Mouse (Mus musculus) CH12.LX (cell line): Measurements from ENCODE around the gene Lrrc46. TPM values are rescaled to one million over a fixed set of nuclear protein-coding genes. Genes with fewer than 3 reads are reported as not detected.

Experiments
- DNase-seq: peaks from one replicate; pipeline ENCODE4 v3.0.0-alpha.2; 2013; ENCODE audit errors: extremely low read depth
- H3K27ac ChIP-seq: 2 replicates; pipeline ENCODE4 v1.5.1; 2012; ENCODE audit warnings: low read depth, mild to moderate bottlenecking, control low read depth, moderate library complexity; ENCODE audit not compliant: insufficient read depth
- H3K27me3 ChIP-seq: replicated peaks from 2 replicates; pipeline ENCODE3; 2012; ENCODE audit warnings: inconsistent platforms
- H3K36me3 ChIP-seq, 2 experiments: replicated peaks in 1 of 2; 2 replicates each; pipeline versions ENCODE3 to v1.6.1; 2012; ENCODE audit warnings: inconsistent platforms in 1 of 2, low read length in 1 of 2, mild to moderate bottlenecking in 1 of 2, mixed read lengths in 1 of 2, moderate library complexity in 1 of 2; ENCODE audit not compliant: control insufficient read depth in 1 of 2, insufficient read depth in 1 of 2
- H3K4me1 ChIP-seq, 2 experiments: 2 replicates each; pipeline ENCODE4 v1.6.1; 2012; ENCODE audit warnings: inconsistent platforms in 1 of 2, moderate library complexity in 1 of 2; ENCODE audit not compliant: insufficient read depth in 2 of 2, control insufficient read depth in 1 of 2
- H3K4me2 ChIP-seq: 2 replicates; pipeline ENCODE4 v1.6.1; 2012; ENCODE audit warnings: low read depth, mild to moderate bottlenecking, control low read depth; ENCODE audit not compliant: poor library complexity, insufficient read depth, severe bottlenecking
- H3K4me3 ChIP-seq, 3 experiments: fragments of 150-350 bp in 1 of 3; sonication (generic) in 1 of 3; replicated peaks in 1 of 3; 2 replicates each; pipeline versions ENCODE3 to v1.5.1; 2011 to 2012; ENCODE audit warnings: low read depth in 2 of 3, low read length in 2 of 3, mild to moderate bottlenecking in 2 of 3, moderate library complexity in 2 of 3, control low read depth in 1 of 3, improper control_type of control experiment in 1 of 3, inconsistent platforms in 1 of 3, mixed read lengths in 1 of 3; ENCODE audit not compliant: poor library complexity in 1 of 3
- H3K79me2 ChIP-seq: replicated peaks from 2 replicates; pipeline ENCODE4 v1.6.1; 2012; ENCODE audit warnings: mild to moderate bottlenecking, moderate library complexity; ENCODE audit not compliant: control insufficient read depth, poor library complexity, insufficient read depth, severe bottlenecking; ENCODE audit errors: extremely low read depth
- H3K9ac ChIP-seq: 2 replicates; pipeline ENCODE4 v1.6.1; 2012; ENCODE audit warnings: low read depth, mild to moderate bottlenecking, control low read depth, moderate library complexity; ENCODE audit not compliant: insufficient read depth
- H3K9me3 ChIP-seq: replicated peaks from 2 replicates; pipeline ENCODE3; 2012; ENCODE audit warnings: low read length, inconsistent platforms, mixed read lengths
- BHLHE40 ChIP-seq: IDR thresholded peaks from 2 replicates; pipeline ENCODE4 v1.6.1; 2011; ENCODE audit warnings: mild to moderate bottlenecking, low read depth, low read length, improper control_type of control experiment
- CHD1 ChIP-seq: IDR thresholded peaks from 2 replicates; pipeline ENCODE4 v1.6.1; 2012; ENCODE audit warnings: low read depth, low read length, improper control_type of control experiment, inconsistent platforms
- CHD2 ChIP-seq: IDR thresholded peaks from 2 replicates; pipeline ENCODE4 v1.6.1; 2011; ENCODE audit warnings: low read length, improper control_type of control experiment
- CTCF ChIP-seq, 2 experiments: IDR thresholded peaks in 1 of 2; conservative IDR thresholded peaks in 1 of 2; 2 replicates each; pipeline ENCODE4 v1.5.1; 2011 to 2012; ENCODE audit warnings: low read depth in 2 of 2, low read length in 2 of 2, improper control_type of control experiment in 1 of 2, inconsistent platforms in 1 of 2, mild to moderate bottlenecking in 1 of 2, moderate library complexity in 1 of 2
- E2F4 ChIP-seq: IDR thresholded peaks from 2 replicates; pipeline ENCODE4 v1.6.1; 2011; ENCODE audit warnings: low read depth, low read length, improper control_type of control experiment; ENCODE audit not compliant: insufficient replicate concordance
- ELF1 ChIP-seq: IDR thresholded peaks from 2 replicates; pipeline ENCODE4 v1.6.1; 2014; ENCODE audit warnings: low read depth, mild to moderate bottlenecking, inconsistent platforms, low read length, improper control_type of control experiment
- EP300 ChIP-seq: IDR thresholded peaks from 2 replicates; pipeline ENCODE4 v1.6.1; 2011; ENCODE audit warnings: low read length, improper control_type of control experiment
- ETS1 ChIP-seq: conservative IDR thresholded peaks from 2 replicates; pipeline ENCODE4 v1.6.1; 2012; ENCODE audit warnings: low read depth, mild to moderate bottlenecking, inconsistent platforms, low read length, improper control_type of control experiment, moderate library complexity
- GABPA ChIP-seq: IDR thresholded peaks from 2 replicates; pipeline ENCODE4 v1.6.1; 2012; ENCODE audit warnings: low read depth, low read length, improper control_type of control experiment, inconsistent platforms; ENCODE audit not compliant: insufficient replicate concordance
- IRF4 ChIP-seq: IDR thresholded peaks from 2 replicates; pipeline ENCODE4 v1.6.1; 2014; ENCODE audit warnings: low read depth, mild to moderate bottlenecking, inconsistent platforms, low read length, improper control_type of control experiment
- JUN ChIP-seq: IDR thresholded peaks from 2 replicates; pipeline ENCODE4 v1.6.1; 2011; ENCODE audit warnings: low read depth, mild to moderate bottlenecking, low read length, improper control_type of control experiment, moderate library complexity; ENCODE audit not compliant: insufficient read depth
- JUND ChIP-seq: conservative IDR thresholded peaks from 2 replicates; pipeline ENCODE4 v1.6.1; 2011; ENCODE audit warnings: low read depth, low read length, improper control_type of control experiment
- KAT2A ChIP-seq: IDR thresholded peaks from 2 replicates; pipeline ENCODE4 v1.6.1; 2012; ENCODE audit warnings: low read length, improper control_type of control experiment, inconsistent platforms; ENCODE audit not compliant: insufficient replicate concordance
- MAFK ChIP-seq: IDR thresholded peaks from 2 replicates; pipeline ENCODE4 v1.6.1; 2011; ENCODE audit warnings: low read length, improper control_type of control experiment; ENCODE audit not compliant: insufficient replicate concordance
- MAZ ChIP-seq: IDR thresholded peaks from 2 replicates; pipeline ENCODE4 v1.6.1; 2012; ENCODE audit warnings: low read depth, mild to moderate bottlenecking, inconsistent platforms, low read length, improper control_type of control experiment, moderate library complexity
- MEF2A ChIP-seq: IDR thresholded peaks from 2 replicates; pipeline ENCODE4 v1.6.1; 2014; ENCODE audit warnings: low read depth, mild to moderate bottlenecking, inconsistent platforms, low read length, improper control_type of control experiment, borderline replicate concordance
- MXI1 ChIP-seq: IDR thresholded peaks from 2 replicates; pipeline ENCODE4 v1.6.1; 2011; ENCODE audit warnings: mild to moderate bottlenecking, low read depth, low read length, improper control_type of control experiment
- MYC ChIP-seq: IDR thresholded peaks from 2 replicates; pipeline ENCODE4 v1.6.1; 2011; ENCODE audit warnings: low read depth, mild to moderate bottlenecking, improper control_type of control experiment, low read length
- NRF1 ChIP-seq: IDR thresholded peaks from 2 replicates; pipeline ENCODE4 v1.6.1; 2014; ENCODE audit warnings: low read depth, mild to moderate bottlenecking, inconsistent platforms, low read length, improper control_type of control experiment, moderate library complexity
- PAX5 ChIP-seq: IDR thresholded peaks from 2 replicates; pipeline ENCODE4 v1.6.1; 2012; ENCODE audit warnings: low read length, inconsistent platforms, mixed read lengths
- POLR2A ChIP-seq: IDR thresholded peaks from 2 replicates; pipeline ENCODE4 v1.6.1; 2011; ENCODE audit warnings: low read depth, mild to moderate bottlenecking, improper control_type of control experiment, low read length
- POLR2AphosphoS2 ChIP-seq: IDR thresholded peaks from 2 replicates; pipeline ENCODE4 v1.6.1; 2011; ENCODE audit warnings: low read depth, low read length, improper control_type of control experiment
- RAD21 ChIP-seq: IDR thresholded peaks from 2 replicates; pipeline ENCODE4 v1.6.1; 2011; ENCODE audit warnings: low read depth, mild to moderate bottlenecking, low read length, improper control_type of control experiment, moderate library complexity
- RCOR1 ChIP-seq: conservative IDR thresholded peaks from 2 replicates; pipeline ENCODE4 v1.6.1; 2012; ENCODE audit warnings: low read depth, mild to moderate bottlenecking, inconsistent platforms, low read length, improper control_type of control experiment
- SMC3 ChIP-seq: IDR thresholded peaks from 2 replicates; pipeline ENCODE4 v1.6.1; 2011; ENCODE audit warnings: low read depth, low read length, improper control_type of control experiment
- TBP ChIP-seq: conservative IDR thresholded peaks from 2 replicates; pipeline ENCODE4 v1.6.1; 2011; ENCODE audit warnings: low read depth, low read length, improper control_type of control experiment
- TCF12 ChIP-seq: IDR thresholded peaks from 2 replicates; pipeline ENCODE4 v1.6.1; 2014; ENCODE audit warnings: low read depth, mild to moderate bottlenecking, inconsistent platforms, low read length, improper control_type of control experiment
- UBTF ChIP-seq: IDR thresholded peaks from 2 replicates; pipeline ENCODE4 v1.6.1; 2012; ENCODE audit warnings: low read depth, mild to moderate bottlenecking, inconsistent platforms, low read length, improper control_type of control experiment, moderate library complexity
- ZC3H11A ChIP-seq: IDR thresholded peaks from 2 replicates; pipeline ENCODE4 v1.6.1; 2012; ENCODE audit warnings: low read depth, mild to moderate bottlenecking, inconsistent platforms, low read length, improper control_type of control experiment
- ZKSCAN1 ChIP-seq: IDR thresholded peaks from 2 replicates; pipeline ENCODE4 v1.6.1; 2012; ENCODE audit warnings: low read depth, inconsistent platforms, low read length, improper control_type of control experiment, borderline replicate concordance
- ZNF384 ChIP-seq: IDR thresholded peaks from 2 replicates; pipeline ENCODE4 v1.6.1; 2012; ENCODE audit warnings: low read depth, low read length, improper control_type of control experiment, inconsistent platforms
- dilution Hi-C: fragments of 300-500 bp; cut with MboI; formaldehyde crosslinking; loops from 2 replicates; pipeline ENCODE4 v1.14.3; 2020; ENCODE audit warnings: low sequenced_read_pairs; ENCODE audit not compliant: extremely low pct_unique_long_range_greater_than_20kb, extremely low pct_ligation_motif_present
- in situ Hi-C: fragments of 300-500 bp; cut with MboI; formaldehyde crosslinking; loops from 3 replicates; pipeline ENCODE4 v1.14.3; 2019; ENCODE audit warnings: low sequenced_read_pairs, low pct_ligation_motif_present, low pct_unique_long_range_greater_than_20kb, mixed read lengths
- polyA plus RNA-seq: library from polyadenylated mRNA; unstranded; fragments of >175 nt; gene quantifications from 2 replicates; pipeline ENCODE4 v1.2.1, GENCODE M21; 2012; ENCODE audit warnings: low read depth; ENCODE audit not compliant: insufficient read length
- total RNA-seq, 2 experiments: library from RNA; depleted of rRNA; stranded (reverse); fragments of 300-350 nt in 1 of 2; fragments of >200 nt in 1 of 2; gene quantifications; 2 replicates each; pipeline ENCODE4 v1.2.3; 2012 to 2014

The Lrrc46 gene
- total and polyA plus RNA-seq, 3 experiments = 0.38 to 0.91 TPM; not detected in 1

DNA sequence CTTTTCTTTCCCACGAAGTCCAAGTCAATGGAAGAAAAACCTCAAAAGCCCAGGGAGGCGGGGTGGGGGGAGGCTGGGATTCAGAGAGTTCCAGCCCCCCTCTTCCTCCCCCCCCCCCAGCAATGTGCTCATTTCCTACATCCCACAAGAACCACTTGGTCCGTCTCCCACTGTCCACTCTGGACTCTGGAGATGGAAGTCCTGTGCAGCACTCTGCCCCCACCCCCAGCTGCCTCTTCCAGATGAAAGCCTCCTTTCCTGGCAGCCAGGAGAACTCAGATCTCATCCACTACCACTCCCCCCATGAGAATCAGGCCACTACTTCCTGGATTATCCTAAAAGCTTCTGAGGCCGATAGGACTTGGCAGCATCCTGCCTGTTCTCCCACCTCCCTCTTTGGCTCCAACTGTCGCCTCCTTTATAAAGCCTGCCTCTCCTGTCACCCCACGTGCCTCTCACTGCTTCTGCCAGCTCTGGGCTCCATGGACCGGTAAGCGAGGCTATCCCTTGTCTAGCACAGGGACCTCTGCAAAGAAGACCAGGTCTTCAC lies 28.0 kb downstream of the Lrrc46 start, which contains the start of gene Sp6:
Gene Sp6 (plus strand): TSS at position 274 of the 550 bp plus-strand sequence.
- no peak within 1 kb of the TSS for H3K9ac ChIP-seq
- no peak within 1 kb of the TSS for H3K4me2 ChIP-seq
- peaks cover 19% of the 10 kb centered on the region for H3K27me3 ChIP-seq
- no peaks in the 10 kb centered on the region for H3K36me3 ChIP-seq
- DNase-seq = no peak
- no peak for TF ChIP-seq MAFK
- no peak for TF ChIP-seq NRF1
- no peak for TF ChIP-seq UBTF
- TF ChIP-seq ZNF384 = no peak
- H3K4me1 ChIP-seq = peaks cover 32 to 68% of the 10 kb centered on the region in 2 experiments
- dilution Hi-C loops = no loop called here
- in situ Hi-C loops = no loop called here
- H3K9me3 ChIP-seq = no peaks in the 10 kb centered on the region
- no peak within 1 kb of the TSS for H3K27ac ChIP-seq
- H3K79me2 ChIP-seq = no peaks in the 10 kb centered on the region
- no peak within 1 kb of the TSS for H3K4me3 ChIP-seq

DNA sequence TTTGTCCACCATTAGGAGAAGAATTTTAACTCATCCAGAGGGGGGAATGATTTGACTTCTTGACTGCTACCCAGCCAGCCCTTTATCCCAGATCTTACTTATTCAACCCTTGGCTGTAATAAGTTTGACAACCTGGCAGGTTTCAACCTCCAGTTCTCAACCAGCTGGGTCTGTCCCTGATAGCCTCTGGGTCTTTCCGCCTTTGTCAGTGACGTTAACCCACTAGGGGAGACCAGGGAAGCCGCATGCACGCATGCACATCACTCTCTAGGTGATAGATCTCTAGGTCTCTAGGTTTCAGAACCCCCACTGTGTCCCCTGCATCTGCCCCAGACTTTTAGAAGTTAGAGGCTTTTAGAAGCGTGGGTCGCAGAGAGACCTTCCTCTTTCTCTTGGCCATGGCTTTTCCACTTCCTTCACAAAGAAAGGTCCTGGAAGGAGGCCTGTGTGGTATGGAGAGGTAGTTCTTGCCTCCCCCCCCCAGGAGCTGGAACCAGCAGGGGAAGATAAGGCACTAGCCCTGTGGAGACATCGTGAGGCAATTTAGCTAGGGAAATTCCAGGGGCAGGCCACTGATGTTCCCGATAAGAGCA lies 31.9 kb downstream of the Lrrc46 start:
- H3K9me3 ChIP-seq = no peaks in the 10 kb centered on the region
- peak; percentile 64 for DNase-seq
- H3K4me3 ChIP-seq = no peak overlapping the region
- no peak overlapping the region for H3K9ac ChIP-seq
- H3K79me2 ChIP-seq = no peaks in the 10 kb centered on the region
- no peak overlapping the region for H3K27ac ChIP-seq
- H3K4me2 ChIP-seq = no peak overlapping the region
- no peaks in the 10 kb centered on the region for H3K36me3 ChIP-seq
- H3K4me1 ChIP-seq = peaks cover 42 to 72% of the 10 kb centered on the region in 2 experiments
- in situ Hi-C loops (no loop called here), dilution Hi-C loops (no loop called here)
- no peaks in the 10 kb centered on the region for H3K27me3 ChIP-seq
- TF ChIP-seq ZC3H11A (no peak), IRF4 (peak; percentile 9; the same call in 1 of the 2 replicates), BHLHE40 (peak; percentile 85), NRF1 (peak; percentile 55), ELF1 (peak; percentile 61), SMC3 (no peak), PAX5 (no peak), MEF2A (no peak; the same call in 1 of the 2 replicates), GABPA (no peak), E2F4 (no peak), CTCF (conservative IDR thresholded peaks at IDR 0.05 in 1 of 2, IDR thresholded peaks at IDR 0.05 in 1 of 2; ENCODE audit: low read depth in 2 of 2, low read length in 2 of 2) (no peak), ETS1 (peak; percentile 74), MXI1 (0 out of 2 replicates have a peak, but pooled peaks have one; percentile 26), RCOR1 (no peak), TBP (peak; percentile 86), MAZ (0 out of 2 replicates have a peak, but pooled peaks have one; percentile 38), JUN (no peak), EP300 (peak; percentile 3; the same call in 1 of the 2 replicates), POLR2A (no peak), CHD2 (no peak), MAFK (no peak), ZKSCAN1 (no peak), RAD21 (no peak), TCF12 (peak; percentile 38; the same call in 1 of the 2 replicates), MYC (no peak), POLR2AphosphoS2 (no peak), KAT2A (no peak), JUND (no peak), UBTF (peak; percentile 94), ZNF384 (no peak), CHD1 (no peak)
